23 mouse cellular contexts compared by ENCODE assay signal in genomic region chr16:59062411-59062810, GRCm38 (mm10). TPM values are rescaled to one million over a fixed set of nuclear protein-coding genes. Genes with fewer than 3 reads are reported as not detected.
A peak's percentile ranks its signal among the peaks of the same experiment; 100 is the strongest.
DNase-seq lines count a peak whose midpoint lies in the region; ATAC-seq and TF ChIP-seq lines count a peak whose summit lies in the region.
"Not testable (repeated sequence)": the region's sequence is repeated elsewhere in the genome, so short reads cannot be mapped to it uniquely, and the experiment has no call there.
"Had no signal": no experiment of that assay in that cellular context is flagged by ENCODE, and none has a peak within 500 bp of the region (broad histone marks: within the 10 kb centered on the region; RNA-seq: fewer than 3 reads in every experiment).

No protein-coding gene starts in this region.

- H3K27ac ChIP-seq in MEL (ENCODE audit: control insufficient read depth, low read depth, low read length); hindbrain, postnatal 0 days; lung, embryonic 14.5 days (ENCODE audit: low read depth); midbrain, postnatal 0 days (ENCODE audit: low read depth, low read length): not testable (repeated sequence)

- not testable (repeated sequence) for H3K9me3 ChIP-seq in MEL (replicated peaks; ENCODE audit: insufficient read depth, low read length); hindbrain, postnatal 0 days (ENCODE audit: low read length); lung, embryonic 14.5 days (ENCODE audit: low read depth, low read length); midbrain, postnatal 0 days (ENCODE audit: low read length)

- not testable (repeated sequence) for H3K79me2 ChIP-seq in MEL (ENCODE audit: control insufficient read depth, insufficient read depth, low read length, poor library complexity)

- not testable (repeated sequence) for H3K36me3 ChIP-seq in MEL (ENCODE audit: control insufficient read depth in 1 of 2, insufficient read depth in 2 of 2, low read length in 2 of 2); hindbrain, postnatal 0 days (ENCODE audit: insufficient read depth, low read length); lung, embryonic 14.5 days (ENCODE audit: insufficient read depth); midbrain, postnatal 0 days (ENCODE audit: insufficient read depth, low read length)

- not testable (repeated sequence) for TF ChIP-seq RAD21 in MEL (IDR thresholded peaks at IDR 0.05; ENCODE audit: low read depth, low read length)

- H3K4me1 ChIP-seq in MEL (ENCODE audit: control insufficient read depth in 1 of 2, insufficient read depth in 2 of 2, low read length in 2 of 2); hindbrain, postnatal 0 days (ENCODE audit: insufficient read depth, low read length); lung, embryonic 14.5 days (ENCODE audit: insufficient read depth); midbrain, postnatal 0 days (ENCODE audit: insufficient read depth, low read length): not testable (repeated sequence)

- 70% methylated on average over 3 of the region's 3 CpGs for whole genome bisulfite sequencing in hindbrain, postnatal 0 days
- WGBS in lung, embryonic 14.5 days, result 42% methylated on average over 3 of the region's 3 CpGs
- WGBS in midbrain, postnatal 0 days, result 72% methylated on average over 3 of the region's 3 CpGs

- not testable (repeated sequence) for TF ChIP-seq CTCF in MEL (IDR thresholded peaks at IDR 0.05 in 2 of 3, conservative IDR thresholded peaks at IDR 0.05 in 1 of 3; ENCODE audit: control insufficient read depth in 1 of 3, insufficient read depth in 1 of 3, low read depth in 2 of 3, low read length in 3 of 3, poor library complexity in 1 of 3, severe bottlenecking in 1 of 3); hindbrain, postnatal 0 days (IDR thresholded peaks at IDR 0.05; ENCODE audit: low read depth); lung, embryonic 14.5 days (IDR thresholded peaks at IDR 0.05; ENCODE audit: low read depth); midbrain, postnatal 0 days (IDR thresholded peaks at IDR 0.05)

- TF ChIP-seq EP300 in MEL (IDR thresholded peaks at IDR 0.05; ENCODE audit: low read depth in 1 of 2, low read length in 2 of 2), result not testable (repeated sequence)

- peak; percentile 70; the same call in 1 of the 2 replicates for ATAC-seq in hindbrain, postnatal 0 days
- ATAC-seq in lung, embryonic 14.5 days (ENCODE audit: insufficient read depth), result peak; percentile 84; the same call in 1 of the 2 replicates
- not testable (repeated sequence) for ATAC-seq in midbrain, postnatal 0 days (ENCODE audit: low FRiP score)

- not testable (repeated sequence) for H3K4me3 ChIP-seq in MEL (ENCODE audit: control insufficient read depth in 1 of 2, insufficient read depth in 1 of 2, low read depth in 2 of 2, low read length in 2 of 2); hindbrain, postnatal 0 days (ENCODE audit: low read length); lung, embryonic 14.5 days (ENCODE audit: low read depth, low read length); midbrain, postnatal 0 days (ENCODE audit: low read depth, low read length)

- H3K27me3 ChIP-seq in MEL (ENCODE audit: control insufficient read depth in 1 of 2, insufficient read depth in 2 of 2, low read length in 2 of 2); hindbrain, postnatal 0 days (ENCODE audit: insufficient read depth, low read length); lung, embryonic 14.5 days (ENCODE audit: insufficient read depth, low read length); midbrain, postnatal 0 days (ENCODE audit: insufficient read depth, low read length): not testable (repeated sequence)

- not testable (repeated sequence) for H3K9ac ChIP-seq in MEL (ENCODE audit: control insufficient read depth, low read depth, low read length, poor library complexity, severe bottlenecking); hindbrain, postnatal 0 days (replicated peaks; ENCODE audit: low read length); lung, embryonic 14.5 days; midbrain, postnatal 0 days (replicated peaks; ENCODE audit: low read length, poor library complexity, severe bottlenecking)

- DNase-seq in 416B (ENCODE audit: low read depth), result peak; percentile 91
- DNase-seq in MEL (ENCODE audit: low read depth, low spot score), result peak; percentile 33
- peak; percentile 9 for DNase-seq in brain, adult 2 months (ENCODE audit: low read depth, low spot score)
- DNase-seq in hindbrain, postnatal 0 days (ENCODE audit: low spot score), result not testable (repeated sequence)
- peak; percentile 11 for DNase-seq in lung, embryonic 14.5 days
- DNase-seq in midbrain, postnatal 0 days (ENCODE audit: low spot score), result peak; percentile 26

- not testable (repeated sequence) for TF ChIP-seq POLR2A in MEL (IDR thresholded peaks at IDR 0.05; ENCODE audit: control insufficient read depth in 1 of 2, insufficient read depth in 1 of 2, low read depth in 1 of 2, low read length in 2 of 2, poor library complexity in 1 of 2)

- H3K4me2 ChIP-seq in hindbrain, postnatal 0 days (ENCODE audit: low read depth, low read length); lung, embryonic 14.5 days; midbrain, postnatal 0 days (ENCODE audit: low read depth, low read length, poor library complexity, severe bottlenecking): not testable (repeated sequence)

RNA-seq across cellular contexts. Expression of gene Olfr190, which starts 15.4 kb away (rescaled TPM):
- total RNA-seq in MEL (2012; rRNA removed), result not detected in 2 replicates
- polyA plus RNA-seq in MEL (2012; ENCODE audit: insufficient read depth in 1 of 2, insufficient read length in 2 of 2, low read depth in 1 of 2, low replicate concordance in 2 of 2, missing spikeins in 1 of 2), result not detected
- total RNA-seq in hindbrain, postnatal 0 days (2014; rRNA removed), result not detected in 2 replicates
- not detected in 2 replicates for polyA plus RNA-seq in hindbrain, postnatal 0 days (2015; fragmentation: Nextera tagmentation; extraction: Ambion mirVana)
- not detected in 2 replicates for polyA plus RNA-seq in lung, embryonic 14.5 days (2014; fragmentation: Nextera tagmentation; extraction: Ambion mirVana)
- total RNA-seq in midbrain, postnatal 0 days (2014; rRNA removed), result not detected in 2 replicates
- not detected in 2 replicates for polyA plus RNA-seq in midbrain, postnatal 0 days (2015; fragmentation: Nextera tagmentation; extraction: Ambion mirVana)
- total RNA-seq: adrenal gland, adult 18-20 months; adrenal gland, adult 2 months; adrenal gland, adult 8-10 months; adrenal gland, postnatal 10 days; adrenal gland, postnatal 14 days; adrenal gland, postnatal 25 days; adrenal gland, postnatal 36 days; adrenal gland, postnatal 4 days; CH12.LX; ES-E14 had no signal
- polyA plus RNA-seq: activated CD4-positive, CD25-positive, alpha-beta regulatory T cell, adult 4 months; adrenal gland, adult 2 months; brain, embryonic 14.5 days; C2C12; cerebellum, adult 2 months; G1E; Patski had no signal

RNA-seq across cellular contexts. Expression of gene Olfr187, which starts 22.8 kb away (rescaled TPM):
- not detected in 2 replicates for total RNA-seq in MEL (2012; rRNA removed)
- polyA plus RNA-seq in MEL (2012; ENCODE audit: insufficient read depth in 1 of 2, insufficient read length in 2 of 2, low read depth in 1 of 2, low replicate concordance in 2 of 2, missing spikeins in 1 of 2), result not detected
- total RNA-seq in hindbrain, postnatal 0 days (2014; rRNA removed), result not detected in 2 replicates
- polyA plus RNA-seq in hindbrain, postnatal 0 days (2015; fragmentation: Nextera tagmentation; extraction: Ambion mirVana), result not detected in 2 replicates
- polyA plus RNA-seq in lung, embryonic 14.5 days (2014; fragmentation: Nextera tagmentation; extraction: Ambion mirVana), result not detected in 2 replicates
- not detected in 2 replicates for total RNA-seq in midbrain, postnatal 0 days (2014; rRNA removed)
- polyA plus RNA-seq in midbrain, postnatal 0 days (2015; fragmentation: Nextera tagmentation; extraction: Ambion mirVana), result not detected in 2 replicates
- total RNA-seq: adrenal gland, adult 18-20 months; adrenal gland, adult 2 months; adrenal gland, adult 8-10 months; adrenal gland, postnatal 10 days; adrenal gland, postnatal 14 days; adrenal gland, postnatal 25 days; adrenal gland, postnatal 36 days; adrenal gland, postnatal 4 days; CH12.LX; ES-E14; G1E had no signal
- polyA plus RNA-seq: activated CD4-positive, CD25-positive, alpha-beta regulatory T cell, adult 4 months; adrenal gland, adult 2 months; brain, embryonic 14.5 days; C2C12; CD4-positive, CD25-positive, alpha-beta regulatory T cell, adult 4 months; cerebellum, adult 2 months; G1E; Patski had no signal

RNA-seq across cellular contexts. Expression of gene Olfr191, which starts 27.2 kb away (rescaled TPM):
- not detected in 2 replicates for total RNA-seq in MEL (2012; rRNA removed)
- polyA plus RNA-seq in MEL (2012; ENCODE audit: insufficient read depth in 1 of 2, insufficient read length in 2 of 2, low read depth in 1 of 2, low replicate concordance in 2 of 2, missing spikeins in 1 of 2), result under 1 TPM in 1 of 2 experiments, not detected in 1; 0.01 TPM
- total RNA-seq in hindbrain, postnatal 0 days (2014; rRNA removed), result not detected in 2 replicates
- not detected in 2 replicates for polyA plus RNA-seq in hindbrain, postnatal 0 days (2015; fragmentation: Nextera tagmentation; extraction: Ambion mirVana)
- polyA plus RNA-seq in lung, embryonic 14.5 days (2014; fragmentation: Nextera tagmentation; extraction: Ambion mirVana), result not detected in 2 replicates
- not detected in 2 replicates for total RNA-seq in midbrain, postnatal 0 days (2014; rRNA removed)
- polyA plus RNA-seq in midbrain, postnatal 0 days (2015; fragmentation: Nextera tagmentation; extraction: Ambion mirVana), result not detected in 2 replicates
- total RNA-seq: adrenal gland, adult 18-20 months; adrenal gland, adult 2 months; adrenal gland, adult 8-10 months; adrenal gland, postnatal 10 days; adrenal gland, postnatal 14 days; adrenal gland, postnatal 25 days; adrenal gland, postnatal 36 days; adrenal gland, postnatal 4 days; CH12.LX; ES-E14 had no signal
- polyA plus RNA-seq: activated CD4-positive, CD25-positive, alpha-beta regulatory T cell, adult 4 months; adrenal gland, adult 2 months; brain, embryonic 14.5 days; C2C12; CD4-positive, CD25-positive, alpha-beta regulatory T cell, adult 4 months; cerebellum, adult 2 months; G1E; Patski had no signal

RNA-seq across cellular contexts. Expression of gene Olfr186, which starts 32.3 kb away (rescaled TPM):
- not detected in 2 replicates for total RNA-seq in MEL (2012; rRNA removed)
- polyA plus RNA-seq in MEL (2012; ENCODE audit: insufficient read depth in 1 of 2, insufficient read length in 2 of 2, low read depth in 1 of 2, low replicate concordance in 2 of 2, missing spikeins in 1 of 2), result under 1 TPM in 1 of 2 experiments, not detected in 1; 0.15 TPM
- not detected in 2 replicates for total RNA-seq in hindbrain, postnatal 0 days (2014; rRNA removed)
- not detected in 2 replicates for polyA plus RNA-seq in hindbrain, postnatal 0 days (2015; fragmentation: Nextera tagmentation; extraction: Ambion mirVana)
- polyA plus RNA-seq in lung, embryonic 14.5 days (2014; fragmentation: Nextera tagmentation; extraction: Ambion mirVana), result not detected in 2 replicates
- total RNA-seq in midbrain, postnatal 0 days (2014; rRNA removed), result not detected in 2 replicates
- polyA plus RNA-seq in midbrain, postnatal 0 days (2015; fragmentation: Nextera tagmentation; extraction: Ambion mirVana), result not detected in 2 replicates
- total RNA-seq: adrenal gland, adult 18-20 months; adrenal gland, adult 2 months; adrenal gland, adult 8-10 months; adrenal gland, postnatal 10 days; adrenal gland, postnatal 14 days; adrenal gland, postnatal 25 days; adrenal gland, postnatal 36 days; adrenal gland, postnatal 4 days; CH12.LX; ES-E14 had no signal
- polyA plus RNA-seq: adrenal gland, adult 2 months; brain, embryonic 14.5 days; C2C12; CD4-positive, CD25-positive, alpha-beta regulatory T cell, adult 4 months; cerebellum, adult 2 months; G1E; Patski had no signal

RNA-seq across cellular contexts. Expression of gene Olfr193, which starts 49.3 kb away (rescaled TPM):
- not detected in 2 replicates for total RNA-seq in MEL (2012; rRNA removed)
- not detected for polyA plus RNA-seq in MEL (2012; ENCODE audit: insufficient read depth in 1 of 2, insufficient read length in 2 of 2, low read depth in 1 of 2, low replicate concordance in 2 of 2, missing spikeins in 1 of 2)
- not detected in 2 replicates for total RNA-seq in hindbrain, postnatal 0 days (2014; rRNA removed)
- not detected in 2 replicates for polyA plus RNA-seq in hindbrain, postnatal 0 days (2015; fragmentation: Nextera tagmentation; extraction: Ambion mirVana)
- polyA plus RNA-seq in lung, embryonic 14.5 days (2014; fragmentation: Nextera tagmentation; extraction: Ambion mirVana), result not detected in 2 replicates
- total RNA-seq in midbrain, postnatal 0 days (2014; rRNA removed), result not detected in 2 replicates
- not detected in 2 replicates for polyA plus RNA-seq in midbrain, postnatal 0 days (2015; fragmentation: Nextera tagmentation; extraction: Ambion mirVana)
- total RNA-seq: adrenal gland, adult 18-20 months; adrenal gland, adult 2 months; adrenal gland, adult 8-10 months; adrenal gland, postnatal 10 days; adrenal gland, postnatal 14 days; adrenal gland, postnatal 25 days; adrenal gland, postnatal 36 days; adrenal gland, postnatal 4 days; CH12.LX; ES-E14 had no signal
- polyA plus RNA-seq: activated CD4-positive, CD25-positive, alpha-beta regulatory T cell, adult 4 months; adrenal gland, adult 2 months; brain, embryonic 14.5 days; C2C12; CD4-positive, CD25-positive, alpha-beta regulatory T cell, adult 4 months; cerebellum, adult 2 months; G1E; Patski had no signal
